Mouse (Mus musculus): ENCODE data around the gene Tmem211.

DNA sequence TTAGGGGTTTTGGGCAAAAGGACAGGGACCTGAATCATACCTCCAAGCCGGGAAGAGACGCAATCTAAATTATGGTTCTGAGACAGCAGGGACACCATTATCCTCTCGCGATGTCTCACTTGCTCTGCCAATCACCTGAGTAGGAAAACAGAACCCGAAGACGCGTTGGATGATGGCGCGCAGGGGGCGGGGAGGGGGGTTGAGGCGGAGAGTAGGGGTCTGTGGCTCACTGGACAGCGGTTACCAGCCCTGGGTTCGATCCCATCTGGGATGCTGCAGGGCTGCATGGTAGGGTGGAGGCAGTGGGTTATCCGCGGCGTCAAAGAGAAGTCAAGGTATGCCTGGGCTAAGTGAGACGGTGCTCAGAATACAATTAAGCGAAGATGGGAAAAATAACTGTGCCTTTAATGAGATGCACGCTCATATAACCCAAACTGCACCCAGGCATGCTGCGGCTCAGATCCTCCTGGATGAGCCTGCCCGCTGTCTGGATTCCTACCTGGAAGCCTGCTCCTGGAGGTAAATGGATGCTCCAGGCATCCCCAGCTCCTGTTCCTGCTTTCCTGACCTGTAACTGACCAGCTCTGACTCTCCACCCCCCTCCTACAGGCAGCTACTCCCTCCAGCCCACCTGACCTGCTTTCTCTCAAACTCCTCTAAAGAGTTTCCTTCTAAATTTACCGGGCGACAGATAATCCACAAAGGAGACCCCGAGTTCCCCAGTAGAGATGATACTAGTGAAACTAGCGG, 848 bp upstream of the Tmem211 start:
- TF ChIP-seq POLR2A (IDR thresholded peaks at IDR 0.05; ENCODE audit: borderline replicate concordance, low read depth, low read length) (no peak), CTCF (IDR thresholded peaks at IDR 0.05; ENCODE audit: low read depth, low read length) (no peak)

Measured in bone marrow macrophage, adult 2 months (primary cell).